Mouse (Mus musculus): ENCODE measurements at regions not wholly inside any gene's neighbourhood (a gene's known extent, or its start where the extent isn't known, plus 50 kb on each side); places are given as distances from the start of the nearest gene placed in this dataset.
A peak's percentile ranks its signal among the peaks of the same experiment; 100 is the strongest.

- no peak for DNase-seq
Observed at GRCm38 (mm10) chr16:29147766-29148165, 61.7 kb upstream of the Hrasls start.

GRCm38 (mm10) chr16:29119217-29119616 is 90.3 kb upstream of the Hrasls start:
- DNase-seq, result no peak

GRCm38 (mm10) chr16:29096791-29097190 is 112.7 kb upstream of the Hrasls start:
- DNase-seq, result no peak

GRCm38 (mm10) chr16:29065961-29066360 is 136.5 kb upstream of the Mb21d2 start:
- DNase-seq, result peak; percentile 58

GRCm38 (mm10) chr16:29065097-29065785 is 135.8 kb upstream of the Mb21d2 start:
- DNase-seq, result peak; percentile 65

- DNase-seq, result no peak
Observed at GRCm38 (mm10) chr16:29063377-29063776, 133.9 kb upstream of the Mb21d2 start.

GRCm38 (mm10) chr16:29057076-29057475 is 127.6 kb upstream of the Mb21d2 start:
- DNase-seq, result peak; percentile 62

GRCm38 (mm10) chr16:29054423-29054822 is 125.0 kb upstream of the Mb21d2 start:
- no peak for DNase-seq

- no peak for DNase-seq
Observed at GRCm38 (mm10) chr16:29046453-29046993, 117.0 kb upstream of the Mb21d2 start.

GRCm38 (mm10) chr16:29035523-29035922 is 106.0 kb upstream of the Mb21d2 start:
- DNase-seq, result no peak

GRCm38 (mm10) chr16:29034053-29034794 is 104.8 kb upstream of the Mb21d2 start:
- DNase-seq, result no peak

GRCm38 (mm10) chr16:29033357-29033756 is 103.9 kb upstream of the Mb21d2 start:
- DNase-seq, result no peak

- peak; percentile 38 for DNase-seq
Observed at GRCm38 (mm10) chr16:29027856-29028255, 98.4 kb upstream of the Mb21d2 start.

GRCm38 (mm10) chr16:29001249-29001648 is 71.8 kb upstream of the Mb21d2 start:
- peak; percentile 40 for DNase-seq

- no peak for DNase-seq
Observed at GRCm38 (mm10) chr16:28999641-29000040, 70.2 kb upstream of the Mb21d2 start.

- DNase-seq, result no peak
Observed at GRCm38 (mm10) chr16:28996629-28997028, 67.2 kb upstream of the Mb21d2 start.

GRCm38 (mm10) chr16:28990666-28991065 is 61.2 kb upstream of the Mb21d2 start:
- no peak for DNase-seq

GRCm38 (mm10) chr16:28984931-28985330 is 55.5 kb upstream of the Mb21d2 start:
- DNase-seq, result no peak

GRCm38 (mm10) chr16:28982901-28983300 is 53.4 kb upstream of the Mb21d2 start:
- no peak for DNase-seq
